Mouse (Mus musculus): ENCODE results near the gene Cdhr3. TPM values are rescaled to one million over a fixed set of nuclear protein-coding genes. Genes with fewer than 3 reads are reported as not detected.

The Cdhr3 gene
- total RNA-seq, 2 experiments from 2014 or later, result 2.1 to 2.7 TPM

- TF ChIP-seq CTCF (conservative IDR thresholded peaks at IDR 0.05), result no peak
- H3K4me3 ChIP-seq, result no peak overlapping the region
- no peak for DNase-seq (ENCODE audit: low spot score in 2 of 2)
- no peak overlapping the region for H3K27ac ChIP-seq
Measured at GRCm38 (mm10) chr12:33021751-33022150, 70.9 kb downstream of the Cdhr3 start.

- no peak for DNase-seq (ENCODE audit: low spot score in 2 of 2)
- no peak for TF ChIP-seq CTCF (conservative IDR thresholded peaks at IDR 0.05)
- no peak overlapping the region for H3K27ac ChIP-seq
Measured at GRCm38 (mm10) chr12:33021140-33021539, 71.5 kb downstream of the Cdhr3 start.

GRCm38 (mm10) chr12:33020011-33020410 is 72.7 kb downstream of the Cdhr3 start:
- TF ChIP-seq CTCF (conservative IDR thresholded peaks at IDR 0.05), result no peak
- no peak overlapping the region for H3K27ac ChIP-seq
- H3K4me3 ChIP-seq, result no peak overlapping the region
- DNase-seq (ENCODE audit: low spot score in 2 of 2), result no peak

More at GRCm38 (mm10) chr12:33021140-33021539, 71.5 kb downstream of the Cdhr3 start:
- no peak overlapping the region for H3K4me3 ChIP-seq

GRCm38 (mm10) chr12:33018601-33019000 is 74.1 kb downstream of the Cdhr3 start:
- DNase-seq (ENCODE audit: low spot score in 2 of 2), result no peak
- TF ChIP-seq CTCF (conservative IDR thresholded peaks at IDR 0.05), result no peak
- H3K27ac ChIP-seq, result no peak overlapping the region
- no peak overlapping the region for H3K4me3 ChIP-seq

GRCm38 (mm10) chr12:33016824-33017705 is 75.6 kb downstream of the Cdhr3 start:
- no peak overlapping the region for H3K4me3 ChIP-seq
- TF ChIP-seq CTCF (conservative IDR thresholded peaks at IDR 0.05), result no peak
- no peak for DNase-seq (ENCODE audit: low spot score in 2 of 2)

GRCm38 (mm10) chr12:33015103-33015502 is 77.6 kb downstream of the Cdhr3 start:
- Histone ChIP-seq H3K27ac (no peak overlapping the region), H3K4me3 (no peak overlapping the region)
- TF ChIP-seq CTCF (conservative IDR thresholded peaks at IDR 0.05), result no peak
- no peak for DNase-seq (ENCODE audit: low spot score in 2 of 2)

More at GRCm38 (mm10) chr12:33016824-33017705, 75.6 kb downstream of the Cdhr3 start:
- no peak overlapping the region for H3K27ac ChIP-seq

GRCm38 (mm10) chr12:33014050-33014796 is 78.5 kb downstream of the Cdhr3 start:
- Histone ChIP-seq H3K27ac (no peak overlapping the region), H3K4me3 (no peak overlapping the region)
- no peak for DNase-seq (ENCODE audit: low spot score in 2 of 2)
- TF ChIP-seq CTCF (conservative IDR thresholded peaks at IDR 0.05), result no peak

GRCm38 (mm10) chr12:33010026-33010425 is 82.6 kb downstream of the Cdhr3 start:
- H3K27ac ChIP-seq, result no peak overlapping the region
- peak in 1 of 2 experiments; percentile 62 for DNase-seq (ENCODE audit: low spot score in 2 of 2)
- no peak overlapping the region for H3K4me3 ChIP-seq
- peak; percentile 82 for TF ChIP-seq CTCF (conservative IDR thresholded peaks at IDR 0.05)

- no peak for DNase-seq (ENCODE audit: low spot score in 2 of 2)
- TF ChIP-seq CTCF (conservative IDR thresholded peaks at IDR 0.05), result no peak
Measured at GRCm38 (mm10) chr12:33009206-33009966, 83.3 kb downstream of the Cdhr3 start.

GRCm38 (mm10) chr12:33008305-33009110 is 84.2 kb downstream of the Cdhr3 start:
- H3K4me3 ChIP-seq, result no peak overlapping the region
- H3K27ac ChIP-seq, result peak overlapping the region; percentile 56
- DNase-seq (ENCODE audit: low spot score in 2 of 2), result peak in 1 of 2 experiments; percentile 47
- TF ChIP-seq CTCF (conservative IDR thresholded peaks at IDR 0.05), result no peak

More at GRCm38 (mm10) chr12:33009206-33009966, 83.3 kb downstream of the Cdhr3 start:
- Histone ChIP-seq H3K4me3 (no peak overlapping the region), H3K27ac (no peak overlapping the region)

GRCm38 (mm10) chr12:33007176-33007575 is 85.5 kb downstream of the Cdhr3 start:
- no peak for TF ChIP-seq CTCF (conservative IDR thresholded peaks at IDR 0.05)
- no peak overlapping the region for H3K4me3 ChIP-seq
- no peak for DNase-seq (ENCODE audit: low spot score in 2 of 2)
- no peak overlapping the region for H3K27ac ChIP-seq

- no peak for TF ChIP-seq CTCF (conservative IDR thresholded peaks at IDR 0.05)
- no peak overlapping the region for H3K4me3 ChIP-seq
- DNase-seq (ENCODE audit: low spot score in 2 of 2), result no peak
- no peak overlapping the region for H3K27ac ChIP-seq
Measured at GRCm38 (mm10) chr12:33005858-33006257, 86.8 kb downstream of the Cdhr3 start.
